Mouse (Mus musculus) kidney, postnatal 0 days (tissue): ENCODE data around the gene Ftsj3. TPM values are rescaled to one million over a fixed set of nuclear protein-coding genes. Genes with fewer than 3 reads are reported as not detected.

ENCODE experiments used
- ATAC-seq: fragments of 200-750 bp; cut with Nextera tagmentation; replicated peaks from 2 replicates; pipeline ENCODE4 v1.8.0; 2017; ENCODE audit warnings: low read depth, moderate number of reproducible peaks, moderate TSS enrichment, moderate library complexity; ENCODE audit not compliant: low FRiP score
- DNase-seq: peaks from one replicate; pipeline ENCODE4 v3.0.0-alpha.2; 2016; ENCODE audit warnings: low spot score
- H3K27ac ChIP-seq: fragments of 300-500 bp; sonication (generic); 2 replicates; pipeline ENCODE4 v1.5.1; 2014; ENCODE audit warnings: mild to moderate bottlenecking
- H3K27me3 ChIP-seq: fragments of 300-500 bp; sonication (generic); 2 replicates; pipeline ENCODE4 v1.6.1; 2014; ENCODE audit warnings: low read length, mixed read lengths; ENCODE audit not compliant: insufficient read depth
- H3K36me3 ChIP-seq: fragments of 300-500 bp; sonication (generic); 2 replicates; pipeline ENCODE4 v1.6.1; 2014; ENCODE audit warnings: low read length, mixed read lengths; ENCODE audit not compliant: insufficient read depth
- H3K4me1 ChIP-seq: fragments of 300-500 bp; sonication (generic); replicated peaks from 2 replicates; pipeline ENCODE4 v1.6.1; 2014; ENCODE audit warnings: antibody characterized with exemption, low read length, mixed read lengths; ENCODE audit not compliant: insufficient read depth
- H3K4me2 ChIP-seq: fragments of 300-500 bp; sonication (generic); 2 replicates; pipeline ENCODE4 v1.6.1; 2014; ENCODE audit warnings: mild to moderate bottlenecking, low read length, moderate library complexity, mixed read lengths
- H3K4me3 ChIP-seq: fragments of 300-500 bp; sonication (generic); replicated peaks from 2 replicates; pipeline ENCODE4 v1.5.1; 2014; ENCODE audit warnings: low read depth, low read length
- H3K9ac ChIP-seq: fragments of 300-500 bp; sonication (generic); 2 replicates; pipeline ENCODE4 v1.6.1; 2014; ENCODE audit warnings: low read depth, low read length
- H3K9me3 ChIP-seq: fragments of 300-500 bp; sonication (generic); replicated peaks from 2 replicates; pipeline ENCODE4 v1.6.1; 2016; ENCODE audit warnings: low read length, inconsistent platforms, mixed read lengths
- CTCF ChIP-seq: IDR thresholded peaks from 2 replicates; pipeline ENCODE4 v1.5.1; 2016; ENCODE audit warnings: antibody characterized with exemption, low read depth, mild to moderate bottlenecking, moderate library complexity
- WGBS: fragments of 180-500 bp; shearing (Covaris S2); extraction: QIAGEN DNeasy Blood & Tissue Kit; methylation state at CpG from one replicate; pipeline ENCODE4 v1.1.7; 2014; 5-methylcytosine and 5-hydroxymethylcytosine counted together
- polyA plus RNA-seq: library from polyadenylated mRNA; unstranded; fragments of >200 nt; fragmentation: Nextera tagmentation; extraction: Ambion mirVana; gene quantifications from 2 replicates; pipeline ENCODE4 v1.2.1, GENCODE M21; 2015

The Ftsj3 gene
- polyA plus RNA-seq, result 40.6 and 45.1 TPM in 2 replicates

DNA sequence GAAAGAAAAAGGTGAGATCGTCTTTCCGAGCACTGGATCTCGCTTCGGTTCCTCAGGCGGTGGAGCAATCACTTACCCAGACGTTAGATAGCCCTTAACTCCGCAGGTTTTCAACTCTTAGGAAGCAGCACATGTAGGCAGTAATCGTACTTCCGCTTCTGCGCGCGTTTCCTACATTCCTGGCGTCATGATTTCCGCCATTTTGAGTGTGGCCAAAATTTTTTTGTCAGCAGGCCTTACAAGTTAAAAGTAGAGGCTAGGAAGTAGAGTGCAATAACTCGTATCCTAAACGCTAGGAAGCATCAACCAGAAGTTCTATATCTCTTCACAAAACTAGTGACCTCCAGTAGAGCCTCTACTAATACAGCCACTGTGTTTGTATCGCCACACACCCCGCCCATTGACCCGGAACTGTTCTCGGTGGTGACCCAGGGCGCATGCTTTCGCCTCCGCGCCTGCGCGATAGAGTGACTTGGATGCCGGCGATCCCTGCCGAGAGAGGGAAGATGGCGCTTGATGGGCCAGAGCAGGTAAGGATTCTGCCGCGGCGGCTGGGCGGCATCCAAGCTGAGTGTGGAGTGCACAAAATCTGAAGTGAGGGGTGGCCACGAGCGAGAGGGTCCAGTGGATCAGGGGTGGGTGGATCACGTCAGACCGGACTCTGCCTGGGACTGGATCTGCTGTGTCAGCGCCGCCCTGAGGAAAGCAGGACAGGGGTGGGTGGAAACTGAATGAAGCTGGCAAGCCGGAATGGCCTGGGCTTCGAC lies at the start of gene Ftsj3, which contains the start of gene Psmc5:
TSS of gene Ftsj3 (minus strand) at position 395 of the 767 bp plus-strand sequence.
TSS of gene Psmc5 (plus strand) at position 470 of the 767 bp plus-strand sequence.
- ATAC-seq, result peak; percentile 90
- H3K36me3 ChIP-seq, result peaks cover 14% of the 10 kb centered on the region
- H3K27me3 ChIP-seq, result no peaks in the 10 kb centered on the region

DNA sequence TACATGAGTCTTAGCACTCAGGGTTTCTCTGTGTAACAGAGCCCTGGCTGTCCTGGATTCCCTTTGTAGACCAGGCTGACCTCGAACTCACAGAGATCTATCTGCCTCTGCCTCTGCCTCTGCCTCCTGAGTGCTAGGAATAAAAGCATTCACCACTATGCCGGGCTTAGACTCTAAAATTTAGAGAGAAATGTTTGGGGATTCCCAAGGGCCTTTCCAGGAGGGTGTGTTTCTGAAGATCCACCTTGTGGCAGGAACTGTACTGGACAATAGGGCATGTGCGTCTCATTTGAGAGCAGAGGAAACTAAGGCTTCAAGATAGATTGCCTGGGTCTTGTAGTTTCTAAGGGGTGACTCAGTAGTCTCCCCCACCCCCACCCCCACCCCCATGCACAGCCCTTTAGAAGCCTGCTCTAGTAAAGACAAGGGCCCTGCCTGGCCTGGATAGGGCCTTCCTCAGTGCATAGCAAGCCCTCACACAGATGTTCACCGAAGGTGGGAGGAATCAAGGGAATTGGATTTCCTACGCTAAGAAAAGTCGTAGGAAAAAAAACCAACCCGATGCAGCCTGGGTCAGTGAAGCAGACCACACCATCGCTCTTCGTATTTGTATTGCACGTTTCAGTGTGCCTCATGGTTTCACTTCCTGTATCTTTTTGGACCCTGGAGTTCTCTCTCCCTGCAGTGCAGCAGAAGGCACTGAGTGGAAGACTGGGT lies 49.6 kb upstream of the Ftsj3 start:
- Histone ChIP-seq H3K9me3 (no peaks in the 10 kb centered on the region), H3K27me3 (no peaks in the 10 kb centered on the region), H3K27ac (0 out of 2 replicates have a peak overlapping the region, but pooled peaks have one; percentile 8), H3K4me3 (no peak overlapping the region), H3K4me1 (peaks cover 6% of the 10 kb centered on the region), H3K36me3 (no peaks in the 10 kb centered on the region), H3K4me2 (no peak overlapping the region), H3K9ac (no peak overlapping the region)
- 47% methylated on average over 10 of the region's 10 CpGs for WGBS
- TF ChIP-seq CTCF, result no peak
- DNase-seq (peak; percentile 24), ATAC-seq (no peak)

More for the DNA sequence above, at the start of gene Ftsj3, which contains the start of gene Psmc5:
- Histone ChIP-seq H3K9ac (peak within 1 kb of the TSS; percentile 79), H3K4me1 (peaks cover 8% of the 10 kb centered on the region; the same call in 1 of the 2 replicates), H3K4me2 (peak within 1 kb of the TSS; percentile 92), H3K27ac (peak within 1 kb of the TSS; percentile 83), H3K4me3 (peak within 1 kb of the TSS; percentile 77), H3K9me3 (no peaks in the 10 kb centered on the region)
- DNase-seq, result peak; percentile 98
- WGBS, result under 1% methylated on average over 42 of the region's 42 CpGs
- TF ChIP-seq CTCF, result peak; percentile 39; the same call in 1 of the 2 replicates

DNA sequence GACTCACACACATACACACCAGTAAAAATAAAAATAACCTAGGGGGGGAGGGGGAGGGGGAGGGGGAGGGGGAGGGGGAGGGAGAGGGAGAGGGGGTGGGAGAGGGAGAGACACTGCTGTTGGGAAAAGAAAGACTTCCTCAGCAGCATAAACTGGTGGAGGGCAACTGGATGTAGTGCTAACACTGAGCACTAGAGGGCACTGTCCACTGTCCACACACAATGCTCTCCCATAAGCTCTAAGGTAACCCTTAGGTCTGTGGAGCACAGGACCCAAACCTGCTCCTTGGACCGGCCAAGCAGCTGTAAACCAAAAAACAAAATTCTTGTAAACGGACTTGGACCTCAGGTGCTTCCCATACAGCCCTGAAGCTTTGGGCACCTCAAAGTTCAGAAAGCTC lies 46.8 kb upstream of the Ftsj3 start:
- Histone ChIP-seq H3K4me1 (no peaks in the 10 kb centered on the region; the same call in 1 of the 2 replicates), H3K9ac (no peak overlapping the region), H3K9me3 (no peaks in the 10 kb centered on the region), H3K4me2 (no peak overlapping the region), H3K27ac (no peak overlapping the region), H3K27me3 (no peaks in the 10 kb centered on the region), H3K36me3 (no peaks in the 10 kb centered on the region), H3K4me3 (no peak overlapping the region)
- WGBS, result 3% methylated on average over 2 of the region's 2 CpGs
- peak; percentile 77 for TF ChIP-seq CTCF
- ATAC-seq, result peak; percentile 69; the same call in 1 of the 2 replicates
- DNase-seq, result peak; percentile 85

DNA sequence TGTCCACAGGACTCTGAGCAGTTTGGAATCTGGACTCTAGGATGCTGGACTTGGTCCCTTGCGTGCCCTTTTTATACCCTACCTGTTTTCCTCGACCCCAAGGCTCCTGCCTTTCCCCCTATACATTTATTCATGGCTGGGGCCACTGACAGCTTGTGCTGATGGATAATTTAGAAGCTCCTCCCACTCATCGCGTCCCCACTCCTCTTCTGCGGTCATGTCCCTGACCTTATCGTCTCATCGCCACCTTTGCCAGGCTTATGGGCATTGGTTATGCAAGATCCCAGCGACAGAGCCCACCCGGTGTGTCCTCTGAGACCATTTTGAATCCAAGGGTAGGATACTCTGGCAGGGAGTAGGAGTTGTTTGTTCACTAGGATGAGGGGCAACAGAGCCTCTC lies 45.9 kb upstream of the Ftsj3 start, which contains the start of gene Gh:
TSS of gene Gh (minus strand) at position 101 of the 400 bp plus-strand sequence.
- Histone ChIP-seq H3K36me3 (no peaks in the 10 kb centered on the region), H3K4me3 (no peak within 1 kb of the TSS), H3K4me2 (no peak within 1 kb of the TSS), H3K27ac (no peak within 1 kb of the TSS), H3K27me3 (no peaks in the 10 kb centered on the region), H3K4me1 (no peaks in the 10 kb centered on the region), H3K9me3 (no peaks in the 10 kb centered on the region), H3K9ac (no peak within 1 kb of the TSS)
- no peak for TF ChIP-seq CTCF
- ATAC-seq, result no peak
- no peak for DNase-seq
- WGBS, result 79% methylated on average over 9 of the region's 9 CpGs

DNA sequence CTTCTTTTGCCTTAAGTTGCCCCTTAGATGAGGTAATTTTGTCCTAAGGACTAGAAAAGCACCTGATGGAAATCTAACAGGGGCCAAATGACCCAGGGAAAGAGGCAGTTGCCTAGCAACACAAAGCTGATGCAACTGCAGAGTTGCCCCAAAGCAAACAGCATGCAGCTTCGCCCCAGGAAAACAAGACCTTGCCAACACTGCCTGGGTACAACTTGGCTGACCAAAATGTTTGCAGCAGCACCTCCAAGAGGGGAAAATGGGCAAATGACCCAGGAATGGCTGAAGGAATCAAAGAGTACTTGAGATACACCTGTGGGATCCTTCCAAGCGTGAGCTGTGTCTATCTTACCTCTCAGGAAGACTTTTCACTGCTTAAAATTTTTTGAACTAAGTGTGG lies 36.0 kb upstream of the Ftsj3 start:
- Histone ChIP-seq H3K4me3 (no peak overlapping the region), H3K9me3 (no peaks in the 10 kb centered on the region), H3K9ac (no peak overlapping the region), H3K27ac (no peak overlapping the region), H3K4me2 (no peak overlapping the region), H3K4me1 (no peaks in the 10 kb centered on the region), H3K36me3 (no peaks in the 10 kb centered on the region), H3K27me3 (no peaks in the 10 kb centered on the region)
- DNase-seq (no peak), ATAC-seq (no peak)
- no peak for TF ChIP-seq CTCF
- WGBS, result 100% methylated on average over 2 of the region's 2 CpGs

DNA sequence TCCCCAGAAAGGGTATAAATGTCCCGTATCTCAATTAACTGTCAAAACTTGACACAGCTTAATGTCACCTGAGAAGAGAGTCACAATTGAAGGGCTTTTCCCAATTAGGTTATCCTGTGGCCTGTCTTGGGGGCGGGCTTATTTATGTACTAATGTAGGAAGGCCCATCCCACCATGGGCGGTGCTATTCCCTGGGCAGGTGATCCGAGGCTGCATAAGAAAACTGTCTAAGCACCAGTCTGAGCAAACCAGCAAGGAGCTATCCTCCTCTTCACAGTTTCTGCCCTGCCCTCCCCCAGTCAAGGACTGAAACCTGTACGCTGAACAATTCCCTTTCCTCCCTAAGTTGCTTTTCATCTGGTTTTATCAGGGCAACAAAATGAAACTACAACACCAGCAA lies 34.5 kb upstream of the Ftsj3 start:
- Histone ChIP-seq H3K36me3 (no peaks in the 10 kb centered on the region), H3K4me2 (no peak overlapping the region), H3K4me1 (no peaks in the 10 kb centered on the region), H3K9ac (no peak overlapping the region), H3K27me3 (no peaks in the 10 kb centered on the region), H3K27ac (no peak overlapping the region), H3K4me3 (no peak overlapping the region), H3K9me3 (no peaks in the 10 kb centered on the region)
- 93% methylated on average over 5 of the region's 5 CpGs for WGBS
- DNase-seq (no peak), ATAC-seq (no peak)
- no peak for TF ChIP-seq CTCF
